Mouse (Mus musculus): ENCODE results near the gene Tk1.

DNA sequence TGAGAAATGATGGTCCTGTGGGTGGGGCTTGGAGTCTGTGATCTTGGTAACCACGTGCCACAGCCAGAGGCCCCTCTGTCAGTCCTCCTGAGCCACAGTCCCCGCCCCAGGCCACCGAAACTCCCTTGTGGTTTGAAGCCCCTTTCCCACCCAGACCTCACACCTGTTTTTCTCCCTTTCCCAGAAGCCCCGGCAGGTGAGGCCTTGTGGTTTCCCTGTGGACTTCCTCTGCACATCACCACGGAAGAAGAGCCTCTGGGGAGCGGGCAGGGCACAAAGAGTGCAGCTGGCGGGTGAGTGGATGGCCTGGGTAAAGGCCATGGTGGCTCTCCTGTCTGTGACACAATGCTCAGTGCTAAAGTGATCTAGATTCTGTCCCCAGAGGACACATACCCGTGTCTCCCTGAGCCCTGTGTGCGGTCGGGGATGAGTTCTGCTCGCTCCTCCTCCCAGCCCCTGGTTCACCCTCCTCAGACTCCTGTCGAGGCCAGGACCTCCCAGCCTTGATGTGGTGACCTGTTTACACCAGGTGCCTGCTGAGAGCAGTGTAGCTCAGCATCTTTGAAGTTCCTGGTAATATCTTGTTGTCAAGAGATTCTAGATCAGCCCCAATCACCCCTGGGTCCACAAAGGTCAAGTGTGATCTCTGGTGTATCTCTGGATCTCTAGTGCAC lies 46.2 kb upstream of the Tk1 start:
- no peak for TF ChIP-seq ETS1 (IDR thresholded peaks at IDR 0.05; ENCODE audit: low read depth, low read length)
- TF ChIP-seq CTCF (IDR thresholded peaks at IDR 0.05 in 2 of 3, conservative IDR thresholded peaks at IDR 0.05 in 1 of 3; ENCODE audit: control insufficient read depth in 1 of 3, insufficient read depth in 1 of 3, low read depth in 2 of 3, low read length in 3 of 3, poor library complexity in 1 of 3, severe bottlenecking in 1 of 3): no peak
- TF ChIP-seq MAX (IDR thresholded peaks at IDR 0.05; ENCODE audit: low read length): no peak
- TF ChIP-seq EP300 (IDR thresholded peaks at IDR 0.05; ENCODE audit: low read depth in 1 of 2, low read length in 2 of 2): no peak
- no peak for TF ChIP-seq USF1 (IDR thresholded peaks at IDR 0.05; ENCODE audit: low read depth, low read length)
- no peak for TF ChIP-seq TAL1 (IDR thresholded peaks at IDR 0.05; ENCODE audit: low read length)
- no peak for TF ChIP-seq NRF1 (IDR thresholded peaks at IDR 0.05; ENCODE audit: insufficient read depth, low read depth, low read length, poor library complexity, severe bottlenecking)
- TF ChIP-seq CHD1 (IDR thresholded peaks at IDR 0.05; ENCODE audit: low read depth, low read length): no peak
- TF ChIP-seq ELF1 (IDR thresholded peaks at IDR 0.05; ENCODE audit: low read depth, low read length): no peak
- no peak for TF ChIP-seq POLR2A (IDR thresholded peaks at IDR 0.05; ENCODE audit: control insufficient read depth in 1 of 2, insufficient read depth in 1 of 2, low read depth in 1 of 2, low read length in 2 of 2, poor library complexity in 1 of 2)
- TF ChIP-seq SMC3 (IDR thresholded peaks at IDR 0.05; ENCODE audit: low read depth, low read length): no peak
- no peak for TF ChIP-seq ZC3H11A (IDR thresholded peaks at IDR 0.05; ENCODE audit: low read depth, low read length)

Measured in MEL (cell line).